Mouse (Mus musculus) limb, embryonic 13.5 days (tissue): ENCODE data around the gene Mprip. TPM values are rescaled to one million over a fixed set of nuclear protein-coding genes. Genes with fewer than 3 reads are reported as not detected.
"Not testable (repeated sequence)": the region's sequence is repeated elsewhere in the genome, so short reads cannot be mapped to it uniquely, and the experiment has no call there.

ENCODE experiments used
- ATAC-seq: fragments of 200-750 bp; cut with Nextera tagmentation; 2 replicates; pipeline ENCODE4 v1.8.0; 2017; ENCODE audit warnings: low read depth, moderate number of reproducible peaks, moderate TSS enrichment; ENCODE audit not compliant: low FRiP score
- H3K27ac ChIP-seq: fragments of 300-500 bp; sonication (generic); 2 replicates; pipeline ENCODE4 v1.5.1; 2015; ENCODE audit warnings: inconsistent platforms, mild to moderate bottlenecking, moderate library complexity
- H3K27me3 ChIP-seq: fragments of 300-500 bp; sonication (generic); 2 replicates; pipeline ENCODE4 v1.6.1; 2015; ENCODE audit warnings: mild to moderate bottlenecking, inconsistent platforms
- H3K36me3 ChIP-seq: fragments of 300-500 bp; sonication (generic); 2 replicates; pipeline ENCODE4 v1.6.1; 2015; ENCODE audit warnings: inconsistent platforms, mild to moderate bottlenecking, moderate library complexity
- H3K4me1 ChIP-seq: fragments of 300-500 bp; sonication (generic); 2 replicates; pipeline ENCODE4 v1.6.1; 2015; ENCODE audit warnings: inconsistent platforms
- H3K4me2 ChIP-seq: fragments of 300-500 bp; sonication (generic); replicated peaks from 2 replicates; pipeline ENCODE4 v1.6.1; 2015; ENCODE audit warnings: inconsistent platforms, mild to moderate bottlenecking, moderate library complexity
- H3K4me3 ChIP-seq: fragments of 300-500 bp; sonication (generic); 2 replicates; pipeline ENCODE4 v1.5.1; 2015; ENCODE audit warnings: moderate library complexity, mild to moderate bottlenecking, inconsistent platforms
- H3K9ac ChIP-seq: fragments of 300-500 bp; sonication (generic); 2 replicates; pipeline ENCODE4 v1.6.1; 2015; ENCODE audit warnings: mild to moderate bottlenecking, inconsistent platforms
- H3K9me3 ChIP-seq: fragments of 300-500 bp; sonication (generic); 2 replicates; pipeline ENCODE4 v1.6.1; 2016; ENCODE audit warnings: inconsistent platforms
- WGBS: fragments of 180-500 bp; shearing (Covaris S2); methylation state at CpG from one replicate; pipeline ENCODE4 v1.1.7; 2015; 5-methylcytosine and 5-hydroxymethylcytosine counted together
- polyA plus RNA-seq: library from polyadenylated mRNA; unstranded; fragments of >200 nt; fragmentation: Nextera tagmentation; extraction: Ambion mirVana; gene quantifications from 2 replicates; pipeline ENCODE4 v1.2.1, GENCODE M21; 2015

The Mprip gene
- polyA plus RNA-seq, 1 experiment from 2014 or later, result 40.7 TPM

- peaks cover 2% of the 10 kb centered on the region; the same call in 1 of the 2 replicates for H3K27me3 ChIP-seq
- H3K36me3 ChIP-seq, result no peaks in the 10 kb centered on the region
- H3K4me1 ChIP-seq, result peaks cover 7% of the 10 kb centered on the region; the same call in 1 of the 2 replicates
- no peak overlapping the region for H3K4me2 ChIP-seq
- no peak for ATAC-seq
- no peak overlapping the region for H3K4me3 ChIP-seq
- no peaks in the 10 kb centered on the region for H3K9me3 ChIP-seq
- H3K9ac ChIP-seq, result no peak overlapping the region
- 49% methylated on average over 7 of the region's 7 CpGs for WGBS
- H3K27ac ChIP-seq, result no peak overlapping the region
Observed at GRCm38 (mm10) chr11:59656016-59656415, 5.1 kb upstream of the Mprip start.

GRCm38 (mm10) chr11:59661601-59662248 lies 620 bp downstream of the Mprip start:
- WGBS, result 2% methylated on average over 28 of the region's 28 CpGs
- H3K9ac ChIP-seq, result peak overlapping the region; percentile 74
- no peak overlapping the region; the same call in 1 of the 2 replicates for H3K27ac ChIP-seq
- H3K27me3 ChIP-seq, result peaks cover 3% of the 10 kb centered on the region; the same call in 1 of the 2 replicates
- peaks cover 42% of the 10 kb centered on the region for H3K4me1 ChIP-seq
- peak overlapping the region; percentile 69 for H3K4me2 ChIP-seq
- peak; percentile 8; the same call in 1 of the 2 replicates for ATAC-seq
- peak overlapping the region; percentile 69 for H3K4me3 ChIP-seq
- H3K9me3 ChIP-seq, result no peaks in the 10 kb centered on the region
- no peaks in the 10 kb centered on the region for H3K36me3 ChIP-seq

- under 1% methylated on average over 47 of the region's 82 CpGs for WGBS
- H3K9me3 ChIP-seq, result no peaks in the 10 kb centered on the region
- H3K4me2 ChIP-seq, result peak overlapping the region; percentile 95
- ATAC-seq, result peak; percentile 98
- H3K36me3 ChIP-seq, result no peaks in the 10 kb centered on the region
- peak overlapping the region; percentile 87 for H3K27ac ChIP-seq
- peaks cover 3% of the 10 kb centered on the region; the same call in 1 of the 2 replicates for H3K27me3 ChIP-seq
- H3K4me1 ChIP-seq, result peaks cover 43% of the 10 kb centered on the region
- H3K4me3 ChIP-seq, result peak overlapping the region; percentile 69
- H3K9ac ChIP-seq, result peak overlapping the region; percentile 85
Observed at GRCm38 (mm10) chr11:59662249-59662788, 1.2 kb downstream of the Mprip start.

- Histone ChIP-seq H3K9ac (peak overlapping the region; percentile 85), H3K4me1 (peaks cover 43% of the 10 kb centered on the region), H3K27ac (peak overlapping the region; percentile 87), H3K9me3 (no peaks in the 10 kb centered on the region), H3K36me3 (no peaks in the 10 kb centered on the region), H3K27me3 (peaks cover 3% of the 10 kb centered on the region; the same call in 1 of the 2 replicates), H3K4me2 (peak overlapping the region; percentile 95), H3K4me3 (peak overlapping the region; percentile 69)
- 2% methylated on average over 30 of the region's 30 CpGs for WGBS
- no peak for ATAC-seq
Observed at GRCm38 (mm10) chr11:59662877-59663775, 2.0 kb downstream of the Mprip start.

GRCm38 (mm10) chr11:59663776-59664320 lies 2.7 kb downstream of the Mprip start:
- ATAC-seq, result no peak
- peaks cover 3% of the 10 kb centered on the region; the same call in 1 of the 2 replicates for H3K27me3 ChIP-seq
- H3K4me3 ChIP-seq, result peak overlapping the region; percentile 69
- H3K9me3 ChIP-seq, result no peaks in the 10 kb centered on the region
- peak overlapping the region; percentile 95 for H3K4me2 ChIP-seq
- H3K9ac ChIP-seq, result peak overlapping the region; percentile 85
- H3K4me1 ChIP-seq, result peaks cover 43% of the 10 kb centered on the region
- H3K27ac ChIP-seq, result no peak overlapping the region
- WGBS, result 4% methylated on average over 3 of the region's 3 CpGs
- H3K36me3 ChIP-seq, result no peaks in the 10 kb centered on the region

GRCm38 (mm10) chr11:59664818-59665217 lies 3.7 kb downstream of the Mprip start:
- ATAC-seq, result no peak
- no peaks in the 10 kb centered on the region for H3K9me3 ChIP-seq
- 7% methylated on average over 3 of the region's 3 CpGs for WGBS
- H3K4me1 ChIP-seq, result peaks cover 43% of the 10 kb centered on the region
- H3K27ac ChIP-seq, result no peak overlapping the region
- peak overlapping the region; percentile 43; the same call in 1 of the 2 replicates for H3K9ac ChIP-seq
- H3K4me3 ChIP-seq, result 0 out of 2 replicates have a peak overlapping the region, but pooled peaks have one; percentile 1
- peaks cover 3% of the 10 kb centered on the region; the same call in 1 of the 2 replicates for H3K27me3 ChIP-seq
- peak overlapping the region; percentile 95 for H3K4me2 ChIP-seq
- no peaks in the 10 kb centered on the region for H3K36me3 ChIP-seq

GRCm38 (mm10) chr11:59671049-59671693 lies 10.1 kb downstream of the Mprip start:
- Histone ChIP-seq H3K27ac (no peak overlapping the region), H3K4me2 (no peak overlapping the region), H3K4me1 (peaks cover 16% of the 10 kb centered on the region), H3K36me3 (no peaks in the 10 kb centered on the region), H3K27me3 (no peaks in the 10 kb centered on the region), H3K9me3 (no peaks in the 10 kb centered on the region), H3K9ac (no peak overlapping the region), H3K4me3 (no peak overlapping the region)
- no peak for ATAC-seq
- 78% methylated on average over 4 of the region's 4 CpGs for WGBS

- no peak for ATAC-seq
- Histone ChIP-seq H3K4me2 (no peak overlapping the region), H3K27ac (no peak overlapping the region), H3K36me3 (peaks cover 5% of the 10 kb centered on the region; the same call in 1 of the 2 replicates), H3K4me1 (peaks cover 11% of the 10 kb centered on the region), H3K4me3 (no peak overlapping the region), H3K9ac (no peak overlapping the region), H3K27me3 (no peaks in the 10 kb centered on the region), H3K9me3 (no peaks in the 10 kb centered on the region)
- WGBS, result 65% methylated on average over 3 of the region's 3 CpGs
Observed at GRCm38 (mm10) chr11:59674013-59674412, 12.9 kb downstream of the Mprip start.

GRCm38 (mm10) chr11:59674746-59675145 lies 13.6 kb downstream of the Mprip start:
- not testable (repeated sequence) for H3K9me3 ChIP-seq, ATAC-seq, H3K36me3 ChIP-seq, H3K4me2 ChIP-seq, H3K9ac ChIP-seq, H3K27me3 ChIP-seq, H3K27ac ChIP-seq, H3K4me3 ChIP-seq
- 94% methylated on average over 8 of the region's 8 CpGs for WGBS
- peaks cover 11% of the 10 kb centered on the region for H3K4me1 ChIP-seq

- no peak overlapping the region for H3K4me2 ChIP-seq
- H3K9me3 ChIP-seq, result no peaks in the 10 kb centered on the region
- no peak overlapping the region for H3K9ac ChIP-seq
- ATAC-seq, result no peak
- H3K36me3 ChIP-seq, result peaks cover 13% of the 10 kb centered on the region
- WGBS, result 87% methylated on average over 2 of the region's 2 CpGs
- H3K4me1 ChIP-seq, result peaks cover 10% of the 10 kb centered on the region; the same call in 1 of the 2 replicates
- no peaks in the 10 kb centered on the region for H3K27me3 ChIP-seq
- no peak overlapping the region for H3K27ac ChIP-seq
- H3K4me3 ChIP-seq, result no peak overlapping the region
Observed at GRCm38 (mm10) chr11:59677767-59678166, 16.7 kb downstream of the Mprip start.

- Histone ChIP-seq H3K9me3 (no peaks in the 10 kb centered on the region), H3K4me3 (no peak overlapping the region), H3K27me3 (no peaks in the 10 kb centered on the region), H3K4me2 (no peak overlapping the region), H3K9ac (no peak overlapping the region), H3K27ac (no peak overlapping the region), H3K4me1 (0 out of 2 replicates have a peak, but pooled peaks cover under 1% of the 10 kb centered on the region), H3K36me3 (peaks cover 13% of the 10 kb centered on the region)
- 97% methylated on average over 2 of the region's 2 CpGs for WGBS
- ATAC-seq, result no peak
Observed at GRCm38 (mm10) chr11:59678693-59679092, 17.6 kb downstream of the Mprip start.
